Mouse (Mus musculus) yolk sac, embryonic 10.5 days (tissue): ENCODE data around the gene Slc6a12.
A peak's percentile ranks its signal among the peaks of the same experiment; 100 is the strongest.

Source experiments
- DNase-seq: peaks from one replicate; pipeline ENCODE4 v3.0.0-alpha.2; 2017; ENCODE audit warnings: low spot score

Gene Slc6a12

DNA sequence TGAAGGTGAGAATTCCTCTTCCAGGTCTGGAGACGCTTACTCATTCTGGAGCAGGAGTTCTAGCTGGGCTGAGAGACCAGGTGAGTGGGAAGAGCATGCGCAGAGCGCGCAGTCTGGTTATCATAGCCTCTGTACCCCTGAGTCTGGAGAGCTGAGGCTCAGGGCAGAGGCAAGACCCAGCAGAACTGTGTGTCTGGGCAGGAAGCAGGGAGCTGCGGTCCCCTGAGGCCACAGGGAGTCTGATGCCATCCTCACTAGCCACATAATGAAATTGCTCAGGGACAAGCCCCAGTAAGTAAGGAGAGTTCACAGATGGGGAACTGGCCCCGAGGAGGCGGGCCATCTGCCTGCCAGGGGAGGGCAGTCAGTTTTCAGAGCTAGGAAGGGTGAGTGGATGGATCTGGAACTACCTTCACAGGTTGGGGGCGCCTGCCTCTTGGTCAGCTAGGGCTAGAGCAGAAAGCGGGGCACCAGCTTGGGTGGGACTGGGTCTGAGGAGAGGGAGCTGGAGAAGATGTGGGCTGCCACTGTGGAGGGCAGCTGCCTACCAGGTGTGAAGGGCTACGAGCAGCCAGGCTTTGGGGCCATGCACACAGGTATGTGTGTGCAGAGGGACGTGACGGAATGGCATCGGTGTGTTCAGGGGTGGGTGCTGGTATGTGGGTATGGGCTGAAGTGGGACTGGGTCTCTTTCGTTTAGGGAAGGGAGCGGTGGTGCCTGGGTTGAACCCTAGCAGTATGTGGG lies at the start of gene Slc6a12:
Slc6a12 (plus strand) TSS at position 51 of the 745 bp plus-strand sequence.
- DNase-seq, result no peak

DNA sequence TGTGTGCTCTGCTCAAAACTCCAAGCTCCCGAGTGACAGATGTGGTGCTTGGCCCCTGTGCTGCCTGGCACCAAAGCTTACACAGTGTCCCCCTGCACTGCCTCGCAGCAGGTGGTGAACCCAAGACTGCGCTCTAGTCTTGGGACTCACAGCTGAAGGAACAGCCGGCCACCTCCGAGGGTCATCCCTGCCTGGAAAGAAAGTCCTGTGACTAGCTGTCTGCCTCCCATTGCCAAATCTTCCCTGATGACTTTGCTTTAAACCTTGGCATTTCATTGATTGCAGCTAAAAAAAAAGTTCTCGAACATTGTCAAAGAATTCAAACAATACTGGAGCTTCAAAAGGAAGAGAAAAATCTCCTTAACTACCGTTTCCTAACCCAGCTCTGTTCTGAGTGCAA lies 43.6 kb upstream of the Slc6a12 start:
- DNase-seq, result no peak

DNA sequence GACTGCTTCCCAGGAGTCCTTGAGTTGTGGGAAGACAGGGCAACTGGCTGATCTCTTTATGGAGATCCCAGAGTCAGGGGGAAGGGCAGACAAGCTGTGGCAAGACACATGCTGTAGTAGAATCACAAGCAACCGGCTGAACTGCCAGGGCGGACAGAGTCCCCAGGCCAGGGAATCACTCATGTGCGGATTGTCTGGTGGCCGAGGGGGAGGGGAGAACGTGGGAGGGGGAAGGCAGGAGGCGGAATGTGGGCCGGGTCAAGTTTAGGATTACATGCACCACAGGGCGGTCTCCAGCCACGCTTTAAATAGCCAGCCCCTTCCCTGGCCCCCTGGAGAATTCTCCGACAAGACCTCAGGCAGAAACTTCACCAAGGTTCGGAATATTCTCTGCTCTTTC lies 42.9 kb upstream of the Slc6a12 start, which contains the start of gene Slc6a13:
Slc6a13 (plus strand) TSS at position 274 of the 400 bp plus-strand sequence.
- peak; percentile 85 for DNase-seq

DNA sequence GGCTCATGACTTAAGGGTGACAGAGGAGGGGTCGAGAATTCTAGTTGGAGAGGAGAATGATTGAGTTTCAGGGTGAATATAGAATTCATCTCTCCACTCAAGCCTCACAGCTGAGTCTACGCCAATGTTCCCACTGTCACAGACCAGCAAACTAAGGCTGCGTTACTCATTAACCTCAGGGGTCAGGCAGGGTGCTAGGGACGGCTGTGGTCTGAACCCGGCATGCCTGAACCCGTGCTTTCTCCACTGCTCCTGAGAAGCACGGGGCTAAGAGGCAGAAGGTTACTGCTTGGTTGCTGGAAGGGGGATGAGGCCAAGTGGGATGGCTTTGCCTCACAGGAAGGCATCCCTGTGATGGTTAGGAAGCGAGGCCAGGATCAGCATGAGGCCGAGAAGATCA lies 42.4 kb upstream of the Slc6a12 start:
- peak; percentile 86 for DNase-seq

DNA sequence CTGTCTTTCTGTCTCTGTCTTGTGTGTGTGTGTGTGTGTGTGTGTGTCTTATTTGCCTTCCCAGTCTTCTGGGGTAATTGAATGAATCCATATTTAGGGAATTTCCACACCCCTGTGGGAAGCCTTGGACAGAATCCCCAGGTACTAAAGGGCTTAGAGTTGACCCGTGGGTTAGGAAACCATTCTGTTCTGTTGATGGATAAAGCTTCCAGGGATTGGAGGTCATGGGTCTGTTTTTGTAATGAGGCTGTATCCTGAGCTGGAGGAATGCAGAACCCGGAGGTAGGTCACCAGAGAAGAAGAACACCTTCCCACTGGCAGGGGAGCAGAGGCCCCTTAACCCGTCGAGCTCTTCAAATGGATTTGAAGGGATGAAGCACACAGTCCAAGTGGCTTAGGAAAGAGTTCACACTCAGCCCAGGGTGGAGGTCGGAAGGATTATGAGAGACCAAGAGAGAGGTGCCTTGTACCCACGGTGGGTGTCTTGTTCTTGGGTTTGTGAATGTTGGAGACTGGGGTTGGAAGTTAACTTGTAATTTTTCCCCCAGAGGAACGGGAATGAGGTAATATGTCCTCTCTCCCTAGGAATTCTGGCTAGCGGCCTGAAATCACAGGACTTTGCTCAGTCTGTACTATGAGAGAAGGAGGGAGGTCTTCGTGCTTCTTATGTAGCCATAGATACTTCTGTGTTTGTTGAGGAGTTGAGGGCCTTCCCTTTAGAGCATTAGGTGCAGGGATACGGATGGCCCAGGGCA lies 39.2 kb upstream of the Slc6a12 start:
- DNase-seq, result peak; percentile 62

DNA sequence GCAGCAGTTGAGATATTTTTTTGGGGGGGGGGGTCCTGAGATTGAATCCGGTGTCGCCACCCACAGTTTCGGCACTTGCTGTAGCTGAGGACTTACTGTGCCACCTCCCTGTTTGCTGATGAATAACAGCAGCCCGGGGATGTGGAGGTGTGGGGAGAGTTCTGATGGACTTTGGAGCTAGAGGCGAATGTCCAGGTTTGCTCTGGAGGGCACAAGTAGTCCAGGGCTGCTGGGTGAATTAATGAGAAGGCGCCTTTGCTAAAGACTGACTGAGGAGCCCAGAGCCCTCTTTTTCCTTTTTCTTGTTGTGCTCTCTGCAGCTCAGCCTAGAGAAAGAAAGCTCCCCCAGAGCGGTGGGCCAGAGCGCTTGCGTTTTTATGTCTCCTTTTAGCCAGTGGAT lies 38.2 kb upstream of the Slc6a12 start:
- peak; percentile 75 for DNase-seq

DNA sequence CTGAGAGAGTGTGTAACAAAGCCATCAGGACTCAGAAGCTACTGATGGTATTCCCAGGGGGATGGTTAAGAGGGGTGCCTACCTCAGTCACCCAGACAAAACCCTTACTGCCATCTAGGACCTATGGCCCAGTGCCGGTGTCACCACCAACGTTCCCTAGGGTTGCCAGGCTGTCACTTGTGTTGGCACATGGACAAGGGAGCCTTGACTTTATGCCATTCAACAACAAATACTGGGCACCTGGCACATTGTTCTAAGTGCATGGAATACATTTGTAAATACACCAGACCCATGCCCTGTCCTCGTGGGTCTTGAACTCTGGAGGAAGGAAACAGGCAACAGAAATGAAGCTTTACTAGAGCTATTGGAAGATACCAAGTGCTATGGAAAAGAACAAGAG lies 37.3 kb upstream of the Slc6a12 start:
- no peak for DNase-seq

DNA sequence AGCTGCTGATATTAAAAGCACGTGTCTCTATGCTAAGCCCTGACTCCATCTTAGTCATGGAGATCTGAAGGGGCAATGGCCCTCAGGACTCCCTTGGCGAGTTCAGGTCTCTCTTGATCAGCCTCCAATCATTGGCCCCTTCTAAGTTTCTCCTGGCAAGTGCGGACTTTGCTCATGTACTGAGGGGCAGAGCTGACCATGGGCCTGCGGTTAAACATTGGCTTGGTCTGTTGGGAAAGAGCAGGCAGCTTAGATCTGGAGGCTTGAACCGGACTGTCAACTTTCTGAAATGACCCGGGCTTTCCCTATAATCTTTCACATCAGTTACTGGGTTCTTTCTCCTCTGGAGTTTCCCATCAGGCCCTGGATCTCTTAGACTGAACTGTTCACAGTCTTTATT lies 31.9 kb upstream of the Slc6a12 start:
- peak; percentile 86 for DNase-seq

DNA sequence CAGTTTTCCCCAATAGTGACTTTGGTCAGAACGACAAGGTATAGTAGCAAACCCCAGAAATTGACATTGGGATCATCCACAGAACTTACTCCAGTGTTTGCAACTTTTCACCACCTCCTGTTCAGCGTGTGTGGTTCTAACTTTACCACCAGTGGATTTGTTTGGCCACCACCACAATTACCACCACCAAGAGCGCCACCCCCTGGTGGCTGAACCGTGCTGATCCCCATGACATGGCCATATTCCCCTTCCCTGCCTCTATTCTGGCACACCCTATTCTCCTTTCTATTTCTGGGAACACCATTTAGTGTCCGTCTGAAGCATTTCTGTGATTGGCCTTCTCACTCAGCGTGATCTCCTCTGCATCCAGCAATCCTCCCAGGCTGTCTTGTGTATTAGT lies 23.8 kb upstream of the Slc6a12 start:
- DNase-seq, result no peak

DNA sequence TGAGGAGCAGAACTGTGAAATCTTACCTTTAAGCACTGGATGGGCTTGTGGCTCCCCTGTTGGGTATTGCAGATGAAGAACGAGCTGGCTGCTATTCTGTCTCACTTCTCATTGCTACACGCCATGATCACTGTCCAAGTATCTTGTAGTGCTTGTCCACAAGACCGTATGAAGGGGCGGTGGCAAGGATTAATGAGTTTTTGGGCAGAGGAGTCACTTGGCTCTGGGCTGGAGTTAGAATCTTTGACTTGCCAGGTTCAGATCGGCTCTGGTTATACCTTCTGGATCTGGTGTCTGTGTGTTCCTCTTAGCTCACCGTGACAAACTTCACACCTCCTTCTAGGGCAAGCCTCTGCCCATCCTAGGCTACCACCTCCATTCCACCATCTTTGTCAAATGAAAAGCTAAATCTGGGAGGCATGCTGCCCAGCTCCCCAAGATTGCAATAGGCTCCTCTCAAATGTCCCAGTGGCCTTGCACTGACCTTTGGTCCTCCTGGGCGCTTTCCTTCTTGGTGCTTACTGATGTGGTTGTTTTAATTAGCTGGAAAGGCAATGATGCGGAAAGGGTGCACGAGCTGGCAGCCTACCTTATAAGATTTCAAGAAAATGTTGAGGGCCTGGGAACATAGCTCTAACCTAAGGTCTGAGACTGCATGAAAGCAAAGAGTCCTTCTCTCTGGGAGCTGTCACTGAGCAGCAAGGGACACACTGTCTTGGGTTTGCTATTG lies 20.3 kb upstream of the Slc6a12 start:
- DNase-seq, result no peak

DNA sequence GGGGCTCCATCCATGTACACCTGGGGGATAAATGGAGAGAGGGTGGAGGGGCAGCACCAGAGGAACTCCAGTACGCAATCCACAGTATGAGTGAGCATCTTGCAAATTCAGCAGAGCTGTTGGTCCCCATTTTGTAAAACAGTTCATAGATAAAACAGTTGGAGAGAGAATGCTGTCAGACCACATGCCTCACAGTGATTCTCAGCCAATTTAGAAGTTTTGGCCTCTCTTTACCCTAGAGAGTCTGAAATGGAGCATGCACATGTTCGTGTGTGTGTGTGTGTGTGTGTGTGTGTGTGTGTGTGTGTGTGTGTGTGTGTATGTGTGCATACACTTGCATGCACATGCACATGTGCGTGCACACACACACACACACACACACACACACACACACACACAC lies 17.6 kb upstream of the Slc6a12 start:
- no peak for DNase-seq

DNA sequence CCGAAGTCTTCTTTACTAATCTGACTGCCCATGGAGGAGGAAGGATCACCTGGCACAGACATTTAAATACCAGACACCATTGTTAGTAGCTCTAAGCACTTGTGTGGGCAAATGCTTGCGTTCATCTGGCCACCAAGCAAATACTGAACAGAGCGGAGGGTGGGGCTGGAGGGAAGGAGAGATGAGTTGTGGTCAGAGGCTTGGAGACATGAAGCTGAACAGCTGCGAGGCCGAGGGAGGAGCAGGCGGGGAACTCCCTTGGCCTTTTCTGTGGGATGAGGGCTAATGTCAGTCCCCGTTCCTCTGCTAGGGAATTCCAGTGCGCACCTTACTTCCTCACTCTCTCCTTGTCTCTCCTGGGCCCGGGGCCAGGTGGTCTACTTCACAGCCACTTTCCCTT lies 17.1 kb upstream of the Slc6a12 start:
- DNase-seq, result no peak

DNA sequence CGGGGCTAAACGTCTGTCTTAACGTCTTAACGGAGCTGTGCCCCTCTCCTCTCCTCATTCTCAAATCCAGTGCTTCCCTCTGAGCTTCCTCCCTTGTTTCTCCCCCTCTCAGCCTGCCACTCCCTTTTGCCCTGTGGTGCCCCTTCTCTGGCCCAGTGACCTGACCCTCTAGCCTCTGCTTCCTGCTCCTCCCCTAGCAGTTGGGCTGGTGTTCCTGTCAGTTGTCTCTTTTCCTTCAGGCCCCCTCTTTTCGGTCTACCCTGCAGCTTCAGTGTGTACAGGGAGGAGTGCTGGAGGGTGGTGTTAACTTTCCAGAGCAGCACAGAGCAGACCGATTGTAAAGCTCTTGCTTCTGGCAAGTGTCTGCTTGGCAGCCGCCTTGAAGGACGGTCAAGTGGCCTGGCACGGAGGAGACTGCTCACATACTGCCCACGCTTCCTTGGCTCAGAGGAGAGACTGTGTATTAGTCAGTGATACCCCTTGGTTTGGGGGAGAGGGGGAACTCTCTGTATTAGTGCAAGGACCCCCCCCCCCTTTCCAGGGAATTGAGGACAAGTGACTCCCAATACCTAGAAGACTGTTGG lies 16.3 kb upstream of the Slc6a12 start:
- DNase-seq, result no peak

DNA sequence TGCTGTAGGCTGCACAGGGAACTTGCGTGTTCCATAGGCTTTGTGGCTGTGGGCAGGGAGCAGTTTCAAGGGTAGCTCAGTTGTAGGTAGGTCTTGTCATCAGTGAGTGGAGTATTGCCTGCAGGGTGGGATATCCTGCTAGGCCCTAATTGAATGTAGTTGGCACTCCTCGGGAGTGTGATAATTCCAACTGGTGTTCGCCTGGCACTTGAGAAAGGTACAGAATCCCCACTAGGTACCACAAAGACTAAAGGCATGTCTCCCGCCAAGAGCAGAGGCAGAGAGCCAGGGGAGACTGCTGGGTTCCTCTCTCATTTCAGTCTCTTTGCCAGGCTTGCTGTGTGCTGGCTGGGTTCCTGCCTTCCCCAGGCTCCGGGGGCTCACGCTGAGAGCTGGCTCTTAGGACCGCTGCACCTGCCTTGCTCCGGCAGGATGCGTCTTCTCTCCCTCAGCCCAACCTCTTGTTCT lies 14.4 kb upstream of the Slc6a12 start:
- no peak for DNase-seq

DNA sequence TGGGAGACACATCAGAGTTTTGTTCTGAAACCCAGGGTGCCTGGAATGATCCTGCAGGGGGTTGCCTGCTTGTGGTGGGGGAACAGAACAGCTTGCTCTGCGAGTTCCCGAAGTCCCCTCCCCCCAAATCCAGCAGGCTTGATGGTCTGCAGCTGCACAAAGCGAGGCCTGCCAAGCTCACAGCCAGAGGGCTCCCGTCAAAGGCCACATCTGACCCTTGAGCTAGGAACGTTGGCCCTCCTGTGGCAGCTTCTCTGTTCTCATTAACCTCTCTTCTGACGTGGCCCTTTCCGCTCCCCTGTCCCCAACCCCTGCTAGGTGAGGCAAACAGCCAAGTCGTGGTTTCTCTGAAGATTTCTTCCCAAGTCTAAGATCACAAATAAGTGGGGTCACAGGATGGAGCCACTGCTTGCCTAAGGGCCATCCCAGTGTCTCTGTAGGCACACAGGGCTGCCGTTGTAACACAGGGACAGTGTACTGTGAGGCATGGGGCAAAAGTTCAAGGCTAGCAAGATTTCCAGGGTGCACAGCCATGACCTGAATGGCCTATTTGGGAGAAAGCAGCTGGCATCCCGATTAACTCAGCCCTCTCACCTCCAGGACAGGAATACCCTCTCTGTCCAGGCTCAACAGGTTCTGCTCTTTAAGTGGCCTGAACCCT lies 12.9 kb upstream of the Slc6a12 start:
- no peak for DNase-seq

DNA sequence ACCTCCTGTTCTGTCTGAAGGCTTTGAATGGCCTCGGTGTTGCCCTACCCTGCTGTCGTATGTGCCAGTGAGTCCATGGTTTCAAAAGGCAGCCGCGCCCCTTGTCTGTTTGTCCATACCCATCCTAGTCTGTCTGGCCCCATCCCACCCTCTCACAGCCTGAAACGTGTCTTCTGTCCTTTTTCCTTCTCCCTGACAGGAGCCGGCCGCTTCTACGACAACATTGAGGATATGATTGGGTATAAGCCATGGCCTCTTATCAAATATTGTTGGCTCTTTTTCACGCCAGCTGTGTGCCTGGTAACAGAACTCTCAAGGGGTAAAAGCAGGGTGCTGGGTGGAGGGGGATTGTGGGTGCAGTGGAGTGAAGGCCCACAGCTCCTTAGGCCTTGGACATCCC lies 7.0 kb upstream of the Slc6a12 start:
- DNase-seq, result no peak

DNA sequence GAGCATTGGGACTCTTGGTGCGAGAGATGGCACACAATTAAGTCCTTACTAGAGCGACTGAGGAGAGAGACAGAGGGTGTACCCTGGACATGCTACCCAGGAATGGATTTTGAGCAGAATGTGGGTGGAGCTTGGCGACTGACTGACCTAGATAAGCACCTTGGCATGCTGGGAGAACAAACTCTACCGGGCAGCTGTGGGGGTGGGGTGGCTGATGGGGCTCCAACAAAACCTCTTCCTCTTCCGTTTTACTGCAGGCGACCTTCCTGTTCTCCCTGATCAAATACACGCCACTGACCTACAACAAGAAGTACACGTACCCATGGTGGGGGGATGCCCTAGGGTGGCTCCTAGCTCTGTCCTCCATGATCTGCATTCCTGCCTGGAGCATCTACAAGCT lies 6.3 kb upstream of the Slc6a12 start:
- DNase-seq, result no peak

DNA sequence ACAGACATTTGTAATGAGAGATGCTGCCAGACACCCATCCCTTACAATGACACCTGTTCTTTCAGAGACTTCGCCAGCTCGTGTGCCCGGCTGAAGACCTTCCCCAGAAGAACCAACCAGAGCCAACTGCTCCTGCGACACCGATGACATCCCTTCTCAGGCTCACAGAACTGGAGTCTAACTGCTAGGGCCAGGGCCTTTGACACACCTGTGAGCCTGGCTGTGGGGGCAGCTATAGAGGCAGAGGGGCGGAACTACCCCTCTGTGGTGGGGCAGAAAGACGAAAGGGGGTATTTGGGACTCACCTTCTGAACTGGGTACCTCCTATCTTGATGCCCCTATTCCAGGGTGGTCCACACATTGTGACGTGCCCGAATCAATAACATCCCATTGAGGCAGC lies 5.6 kb upstream of the Slc6a12 start:
- no peak for DNase-seq

DNA sequence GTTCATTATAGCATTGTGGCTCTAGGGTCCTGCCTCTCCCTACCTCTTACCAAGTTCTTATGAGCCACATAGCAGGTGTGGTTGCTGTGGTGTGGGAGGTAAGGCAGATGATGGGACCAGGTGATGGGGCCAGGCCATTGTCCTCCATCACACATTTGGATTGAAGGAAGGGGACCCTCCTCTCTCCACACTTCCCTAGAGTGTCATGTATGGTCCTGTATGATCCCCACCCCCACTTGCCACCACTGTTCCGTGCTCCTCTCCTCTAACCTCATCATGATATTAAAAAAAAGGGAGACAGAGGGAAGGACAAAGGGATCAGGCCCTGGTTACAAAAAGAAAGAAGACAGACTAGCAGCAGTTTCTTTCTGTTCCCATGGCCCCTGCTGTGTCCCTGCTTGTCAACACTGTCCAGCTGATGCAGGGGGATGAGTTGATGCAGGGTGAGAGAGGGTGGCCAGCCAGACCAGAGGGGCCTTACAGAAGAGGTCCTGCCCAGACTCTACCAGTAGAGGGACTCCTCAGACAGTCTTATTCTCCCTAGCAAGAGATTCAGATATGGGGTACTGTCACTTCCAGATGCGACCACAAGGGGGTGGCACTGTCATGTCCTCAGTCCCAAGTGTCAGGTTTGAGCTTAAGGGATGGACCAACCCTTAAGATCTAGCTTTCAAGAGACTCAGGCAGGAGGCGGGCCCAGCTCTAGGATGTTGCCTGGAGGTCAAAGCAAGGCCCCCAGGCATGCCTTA lies 4.9 kb upstream of the Slc6a12 start:
- peak; percentile 59 for DNase-seq

DNA sequence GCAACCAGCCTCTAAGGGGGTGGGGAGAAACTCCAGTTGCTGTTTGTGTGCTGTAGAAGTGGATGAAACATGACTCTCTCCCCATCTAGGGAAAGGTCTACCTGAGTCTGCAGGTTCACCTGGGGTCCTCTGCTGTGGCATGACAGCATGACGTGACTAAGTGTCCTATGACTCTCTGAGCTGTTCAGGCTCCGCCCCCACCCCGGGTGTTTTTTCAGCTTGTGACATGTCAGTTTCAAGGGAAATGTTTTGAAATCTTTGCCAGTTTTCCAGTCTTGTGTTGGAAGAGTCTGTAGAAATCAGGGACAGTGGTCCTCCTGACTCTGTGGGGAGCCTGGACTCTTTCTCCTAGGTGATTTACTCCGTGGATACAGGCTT lies 4.4 kb upstream of the Slc6a12 start:
- no peak for DNase-seq

DNA sequence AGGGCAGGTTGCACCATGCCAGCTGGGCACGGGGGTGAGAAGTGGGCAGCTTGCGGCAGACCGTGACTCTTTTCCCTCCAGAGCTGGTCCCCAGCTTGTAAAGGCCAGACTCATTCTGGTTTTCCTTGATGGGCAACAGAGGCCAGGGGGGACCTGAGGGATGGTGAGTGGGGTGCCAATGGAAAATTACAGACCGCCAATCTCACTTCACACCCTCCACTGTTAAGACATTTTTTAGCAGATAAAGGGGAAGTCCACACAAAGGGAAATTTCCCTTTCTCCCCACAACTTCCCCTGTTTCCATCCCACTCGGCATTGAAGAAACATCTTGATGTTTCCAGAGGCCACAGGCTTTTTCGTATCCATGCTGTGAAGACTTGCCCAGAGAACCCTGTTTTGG lies 1.2 kb upstream of the Slc6a12 start:
- DNase-seq, result no peak
